Mouse (Mus musculus) forebrain, embryonic 11.5 days (tissue): ENCODE results near the gene Wfdc21. TPM values are rescaled to one million over a fixed set of nuclear protein-coding genes. Genes with fewer than 3 reads are reported as not detected.

Source experiments
- ATAC-seq: fragments of 200-750 bp; cut with Nextera tagmentation; replicated peaks from 2 replicates; pipeline ENCODE4 v1.8.0; 2017; ENCODE audit warnings: moderate TSS enrichment; ENCODE audit not compliant: low FRiP score
- DNase-seq: peaks from one replicate; pipeline ENCODE4 v3.0.0-alpha.2; 2017; ENCODE audit warnings: low spot score
- H3K27ac ChIP-seq: fragments of 300-500 bp; sonication (generic); 2 replicates; pipeline ENCODE4 v1.5.1; 2014; ENCODE audit warnings: low read depth, low read length
- H3K27me3 ChIP-seq: fragments of 300-500 bp; sonication (generic); 2 replicates; pipeline ENCODE4 v1.6.1; 2014; ENCODE audit warnings: mild to moderate bottlenecking, low read length, mixed read lengths; ENCODE audit not compliant: control insufficient read depth, insufficient read depth
- H3K36me3 ChIP-seq: fragments of 300-500 bp; sonication (generic); 2 replicates; pipeline ENCODE4 v1.6.1; 2014; ENCODE audit warnings: mild to moderate bottlenecking, low read length, moderate library complexity, mixed read lengths; ENCODE audit not compliant: control insufficient read depth, insufficient read depth
- H3K4me1 ChIP-seq: fragments of 300-500 bp; sonication (generic); replicated peaks from 2 replicates; pipeline ENCODE4 v1.6.1; 2014; ENCODE audit warnings: low read length, mixed read lengths; ENCODE audit not compliant: control insufficient read depth, insufficient read depth
- H3K4me2 ChIP-seq: fragments of 300-500 bp; sonication (generic); 2 replicates; pipeline ENCODE4 v1.6.1; 2014; ENCODE audit warnings: low read depth, mild to moderate bottlenecking, low read length, moderate library complexity, mixed read lengths; ENCODE audit not compliant: severe bottlenecking
- H3K4me3 ChIP-seq: fragments of 300-500 bp; sonication (generic); 2 replicates; pipeline ENCODE4 v1.5.1; 2014; ENCODE audit warnings: low read depth, low read length
- H3K9ac ChIP-seq: fragments of 300-500 bp; sonication (generic); 2 replicates; pipeline ENCODE4 v1.6.1; 2014; ENCODE audit warnings: low read length
- H3K9me3 ChIP-seq: fragments of 300-500 bp; sonication (generic); 2 replicates; pipeline ENCODE4 v1.6.1; 2016; ENCODE audit warnings: low read length, mixed read lengths; ENCODE audit not compliant: control insufficient read depth
- WGBS: fragments of 180-500 bp; shearing (Covaris S2); extraction: QIAGEN DNeasy Blood & Tissue Kit; methylation state at CpG from one replicate; pipeline ENCODE4 v1.1.7; 2014; 5-methylcytosine and 5-hydroxymethylcytosine counted together
- polyA plus RNA-seq: library from polyadenylated mRNA; unstranded; fragments of >200 nt; fragmentation: Nextera tagmentation; extraction: Ambion mirVana; gene quantifications from 2 replicates; pipeline ENCODE4 v1.2.1, GENCODE M21; 2014

Wfdc21 gene
- polyA plus RNA-seq, 1 experiment from 2014 or later = not detected

DNA sequence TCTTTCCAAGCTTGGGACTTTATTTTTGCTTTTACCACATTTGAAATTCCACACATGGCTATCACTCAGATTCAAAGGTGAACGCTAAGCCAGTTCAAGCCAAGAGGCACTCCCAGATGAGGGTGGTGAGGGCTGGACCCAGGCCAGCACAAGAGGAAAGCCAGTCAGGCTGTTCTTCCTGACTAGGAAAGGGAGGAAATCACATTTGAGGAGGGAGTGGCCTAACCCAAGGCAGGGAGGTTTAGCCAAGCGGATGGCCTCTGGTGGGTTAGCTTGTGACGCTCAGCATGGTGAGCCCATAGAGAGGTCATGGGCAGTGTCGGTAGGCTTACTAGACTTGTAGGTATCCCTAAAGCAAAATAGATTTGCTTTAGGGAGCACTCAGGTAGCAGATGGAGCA lies 40.1 kb downstream of the Wfdc21 start:
- Histone ChIP-seq H3K27me3 (no peaks in the 10 kb centered on the region), H3K9ac (no peak overlapping the region), H3K36me3 (no peaks in the 10 kb centered on the region; the same call in 1 of the 2 replicates), H3K4me2 (no peak overlapping the region), H3K4me1 (no peaks in the 10 kb centered on the region), H3K27ac (no peak overlapping the region), H3K4me3 (no peak overlapping the region), H3K9me3 (no peaks in the 10 kb centered on the region)
- 85% methylated on average over 4 of the region's 4 CpGs for WGBS
- DNase-seq (no peak), ATAC-seq (no peak)

- Histone ChIP-seq H3K4me2 (no peak overlapping the region), H3K9ac (no peak overlapping the region), H3K9me3 (no peaks in the 10 kb centered on the region), H3K27ac (no peak overlapping the region), H3K4me1 (no peaks in the 10 kb centered on the region), H3K36me3 (no peaks in the 10 kb centered on the region), H3K27me3 (no peaks in the 10 kb centered on the region), H3K4me3 (no peak overlapping the region)
- no peak for ATAC-seq
- DNase-seq = no peak
- 84% methylated on average over 15 of the region's 15 CpGs for WGBS
Measured at GRCm38 (mm10) chr11:83787401-83788021, 40.8 kb downstream of the Wfdc21 start.

- WGBS = 81% methylated on average over 8 of the region's 8 CpGs
- Histone ChIP-seq H3K4me2 (no peak overlapping the region), H3K36me3 (no peaks in the 10 kb centered on the region), H3K4me1 (no peaks in the 10 kb centered on the region), H3K4me3 (no peak overlapping the region), H3K9me3 (no peaks in the 10 kb centered on the region), H3K27me3 (no peaks in the 10 kb centered on the region), H3K27ac (no peak overlapping the region), H3K9ac (no peak overlapping the region)
- ATAC-seq (no peak), DNase-seq (no peak)
Measured at GRCm38 (mm10) chr11:83788331-83788730, 41.6 kb downstream of the Wfdc21 start.

DNA sequence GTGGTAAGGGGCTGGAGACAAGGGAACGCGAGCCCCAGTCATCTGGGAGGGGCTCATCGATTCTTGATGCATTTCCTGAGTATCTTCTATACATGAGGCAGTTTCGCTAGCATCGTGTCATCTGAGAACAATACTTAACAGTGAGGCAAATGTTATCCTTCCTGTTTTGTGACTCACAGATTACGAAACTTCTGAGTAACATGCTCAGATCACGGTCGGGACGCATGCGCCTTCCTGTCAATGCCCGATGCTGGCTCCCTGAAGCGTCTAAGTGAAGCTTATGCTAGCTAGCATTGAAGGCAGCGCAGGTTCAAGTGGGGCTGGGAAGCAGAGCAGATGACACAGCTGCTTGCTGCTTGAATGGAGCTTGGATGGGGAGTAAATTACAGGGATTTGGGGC lies 42.5 kb downstream of the Wfdc21 start:
- DNase-seq = no peak
- no peaks in the 10 kb centered on the region for H3K36me3 ChIP-seq
- no peaks in the 10 kb centered on the region for H3K9me3 ChIP-seq
- ATAC-seq = no peak
- WGBS = 78% methylated on average over 13 of the region's 13 CpGs
- H3K4me2 ChIP-seq = no peak overlapping the region
- H3K4me3 ChIP-seq = no peak overlapping the region
- H3K9ac ChIP-seq = no peak overlapping the region
- H3K27me3 ChIP-seq = no peaks in the 10 kb centered on the region
- H3K4me1 ChIP-seq = no peaks in the 10 kb centered on the region
- H3K27ac ChIP-seq = no peak overlapping the region

- H3K9me3 ChIP-seq = no peaks in the 10 kb centered on the region
- H3K9ac ChIP-seq = no peak overlapping the region
- no peaks in the 10 kb centered on the region for H3K27me3 ChIP-seq
- H3K4me3 ChIP-seq = no peak overlapping the region
- WGBS = 72% methylated on average over 4 of the region's 4 CpGs
- no peak overlapping the region for H3K27ac ChIP-seq
- ATAC-seq (no peak), DNase-seq (no peak)
- H3K36me3 ChIP-seq = no peaks in the 10 kb centered on the region
- H3K4me2 ChIP-seq = no peak overlapping the region
- no peaks in the 10 kb centered on the region for H3K4me1 ChIP-seq
Measured at GRCm38 (mm10) chr11:83791133-83791532, 44.4 kb downstream of the Wfdc21 start.

DNA sequence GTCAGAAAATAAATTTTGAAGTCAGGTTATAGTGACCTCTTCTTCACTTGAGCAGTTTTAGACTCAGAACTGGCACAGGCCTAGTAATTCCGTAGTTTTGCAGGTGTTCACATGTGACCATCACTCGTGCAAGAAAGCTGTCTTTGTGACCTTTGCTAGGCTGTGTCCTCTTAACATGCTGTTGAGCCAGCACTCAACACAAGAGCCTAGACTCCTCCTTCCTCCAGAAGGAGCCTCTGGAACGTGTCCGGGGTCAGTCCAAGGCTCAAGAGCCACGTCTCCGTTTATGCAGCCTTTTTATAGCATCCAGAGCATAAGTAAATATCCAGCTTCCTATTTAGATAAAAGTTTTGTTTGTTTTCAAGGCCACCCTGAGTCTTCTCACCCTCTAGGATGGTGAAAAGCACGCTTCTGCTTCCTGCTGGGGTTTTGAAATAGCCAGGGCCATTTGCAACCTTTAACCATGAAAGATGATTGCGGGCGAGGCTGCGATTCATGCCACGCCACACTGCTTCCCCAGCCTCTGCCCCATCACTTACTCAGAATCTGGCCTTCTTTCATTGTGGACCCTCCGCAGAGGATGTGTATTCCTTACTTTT lies 45.7 kb downstream of the Wfdc21 start:
- no peaks in the 10 kb centered on the region for H3K36me3 ChIP-seq
- no peak overlapping the region for H3K4me2 ChIP-seq
- WGBS = 84% methylated on average over 12 of the region's 12 CpGs
- H3K9ac ChIP-seq = no peak overlapping the region
- H3K4me1 ChIP-seq = no peaks in the 10 kb centered on the region
- H3K9me3 ChIP-seq = no peaks in the 10 kb centered on the region
- no peak overlapping the region for H3K27ac ChIP-seq
- no peaks in the 10 kb centered on the region for H3K27me3 ChIP-seq
- DNase-seq = no peak
- ATAC-seq = no peak
- H3K4me3 ChIP-seq = no peak overlapping the region

GRCm38 (mm10) chr11:83793264-83793663 lies 46.5 kb downstream of the Wfdc21 start:
- no peaks in the 10 kb centered on the region for H3K4me1 ChIP-seq
- H3K27ac ChIP-seq = no peak overlapping the region
- H3K27me3 ChIP-seq = no peaks in the 10 kb centered on the region
- H3K4me3 ChIP-seq = no peak overlapping the region
- no peak for DNase-seq
- no peak overlapping the region for H3K9ac ChIP-seq
- no peak for ATAC-seq
- H3K4me2 ChIP-seq = no peak overlapping the region
- WGBS = 87% methylated on average over 14 of the region's 14 CpGs
- no peaks in the 10 kb centered on the region for H3K9me3 ChIP-seq
- no peaks in the 10 kb centered on the region for H3K36me3 ChIP-seq

DNA sequence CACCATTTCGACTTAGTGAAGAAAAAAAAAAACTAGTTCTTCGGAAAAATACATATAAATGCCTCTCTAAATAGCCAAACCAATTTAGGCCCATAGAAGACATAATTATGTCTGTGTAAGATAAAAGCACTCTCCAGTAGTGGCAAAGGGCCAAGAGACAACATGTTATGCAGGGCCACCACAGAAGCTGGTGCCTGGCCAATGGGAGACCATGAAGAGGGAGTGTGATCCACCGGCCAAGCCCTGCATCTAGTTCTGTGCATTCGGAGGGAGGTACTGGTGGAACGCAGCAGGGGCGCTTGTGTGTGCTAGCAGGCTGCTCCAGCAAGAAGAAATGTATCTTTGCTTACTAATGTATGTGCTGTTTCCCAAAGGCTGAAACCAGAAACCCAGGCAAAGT lies 49.4 kb downstream of the Wfdc21 start:
- Histone ChIP-seq H3K27ac (no peak overlapping the region), H3K27me3 (no peaks in the 10 kb centered on the region), H3K4me2 (no peak overlapping the region), H3K4me3 (no peak overlapping the region), H3K9me3 (no peaks in the 10 kb centered on the region), H3K36me3 (no peaks in the 10 kb centered on the region), H3K4me1 (no peaks in the 10 kb centered on the region), H3K9ac (no peak overlapping the region)
- ATAC-seq = no peak
- WGBS = 79% methylated on average over 6 of the region's 6 CpGs
- DNase-seq = no peak

DNA sequence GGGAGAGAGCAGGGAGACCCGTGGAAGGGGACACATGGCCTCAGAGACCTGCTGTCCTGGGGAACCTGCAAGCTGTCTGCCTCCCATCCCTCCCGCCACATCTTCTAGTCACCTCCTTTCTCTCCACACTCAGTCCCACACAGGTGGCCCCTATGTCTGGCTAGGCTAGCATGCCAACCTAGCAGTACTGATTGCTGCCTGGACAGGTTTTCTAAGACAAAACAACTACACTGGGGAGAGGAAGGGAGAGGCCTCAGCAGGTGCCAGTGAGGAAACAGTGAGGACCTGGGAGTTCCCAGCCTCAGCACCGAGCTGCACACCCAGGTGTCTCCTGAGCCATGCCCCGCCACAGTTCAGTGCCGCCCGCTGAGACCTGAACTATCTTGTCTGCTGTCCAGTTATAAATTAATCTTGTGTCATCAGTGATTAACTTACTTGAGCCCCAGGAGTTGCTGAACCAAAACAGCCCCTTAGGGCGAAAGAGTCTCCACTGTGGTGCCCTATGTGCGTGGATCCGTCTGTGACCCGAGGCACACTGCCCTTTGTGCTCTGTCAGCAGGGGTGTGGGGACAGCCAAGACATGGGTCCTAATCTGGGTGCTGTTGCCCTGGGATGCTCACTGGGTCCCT lies 50.4 kb downstream of the Wfdc21 start:
- Histone ChIP-seq H3K9me3 (no peaks in the 10 kb centered on the region), H3K4me2 (no peak overlapping the region), H3K27ac (no peak overlapping the region), H3K9ac (no peak overlapping the region), H3K27me3 (no peaks in the 10 kb centered on the region), H3K4me3 (no peak overlapping the region), H3K4me1 (no peaks in the 10 kb centered on the region), H3K36me3 (no peaks in the 10 kb centered on the region)
- ATAC-seq = no peak
- no peak for DNase-seq
- 87% methylated on average over 10 of the region's 10 CpGs for WGBS
